Mouse (Mus musculus) ES-Bruce4 (cell line): ENCODE measurements at regions not wholly inside any gene's neighbourhood (a gene's known extent, or its start where the extent isn't known, plus 50 kb on each side); places are given as distances from the start of the nearest gene placed in this dataset.

ENCODE experiments used
- CTCF ChIP-seq: IDR thresholded peaks from one replicate; pipeline ENCODE4 v1.8.1; 2011; ENCODE audit warnings: low read depth, low read length
- EP300 ChIP-seq: IDR thresholded peaks from 2 replicates; pipeline ENCODE4 v1.6.1; 2011; ENCODE audit warnings: low read depth, low read length; ENCODE audit not compliant: insufficient read depth
- POLR2A ChIP-seq: IDR thresholded peaks from one replicate; pipeline ENCODE4 v1.8.1; 2011; ENCODE audit warnings: low read length; ENCODE audit not compliant: insufficient read depth

DNA sequence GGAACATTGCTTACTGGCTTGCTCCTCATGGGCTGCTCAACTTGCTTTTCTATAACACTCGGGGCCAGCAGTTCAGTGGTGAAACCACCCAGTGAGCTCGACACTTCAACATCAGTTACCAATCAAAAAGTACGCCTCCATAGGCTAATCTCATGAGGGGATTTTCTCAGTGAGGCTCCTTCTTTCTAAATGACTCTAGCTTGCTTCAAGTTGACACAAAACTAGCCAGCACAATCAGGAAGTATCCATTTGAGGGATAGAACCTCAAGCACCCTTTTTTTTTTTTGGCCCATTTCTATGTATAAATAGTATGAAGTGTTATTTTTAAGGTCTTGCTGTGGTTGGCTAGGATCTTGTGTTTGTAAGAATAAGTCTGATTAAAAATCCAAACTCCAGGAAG is 321.7 kb upstream of the Ubash3b start:
- TF ChIP-seq CTCF: no peak
- TF ChIP-seq EP300: no peak
- TF ChIP-seq POLR2A: no peak
